Mouse (Mus musculus): ENCODE results near the gene Tcf20. TPM values are rescaled to one million over a fixed set of nuclear protein-coding genes. Genes with fewer than 3 reads are reported as not detected.

Tcf20 gene
- polyA plus RNA-seq, 1 experiment from 2014 or later = 8.1 TPM

DNA sequence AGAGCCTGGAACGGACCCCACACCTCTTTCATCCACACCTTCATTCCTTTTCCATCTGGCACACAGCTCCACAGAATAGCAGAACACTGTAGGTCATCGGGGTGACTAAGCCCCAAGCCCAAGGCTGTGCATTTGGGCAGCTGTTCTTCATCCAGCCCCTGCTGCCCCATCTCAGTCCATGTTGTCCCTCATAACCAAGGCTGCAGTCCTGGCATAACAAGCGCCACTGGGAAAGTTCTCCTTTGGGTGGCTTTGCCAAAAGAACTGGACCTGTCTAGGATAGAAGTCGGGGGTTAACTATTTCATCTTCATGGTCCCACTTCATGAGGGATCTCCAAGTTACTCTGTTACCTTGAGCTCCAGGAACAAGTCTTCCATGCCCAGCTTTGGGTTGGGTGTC is 77.9 kb downstream of the Tcf20 start:
- DNase-seq (ENCODE audit: low spot score) = no peak
- Histone ChIP-seq H3K4me3 (no peak overlapping the region), H3K27me3 (ENCODE audit: low read depth, poor library complexity, severe bottlenecking) (peaks cover 55% of the 10 kb centered on the region), H3K9me3 (replicated peaks) (no peaks in the 10 kb centered on the region), H3K4me1 (peaks cover 72% of the 10 kb centered on the region), H3K27ac (no peak overlapping the region), H3K36me3 (no peaks in the 10 kb centered on the region)
- 78% methylated on average over 4 of the region's 4 CpGs for WGBS

GRCm38 (mm10) chr15:82908521-82908920 is 79.2 kb downstream of the Tcf20 start:
- Histone ChIP-seq H3K27me3 (ENCODE audit: low read depth, poor library complexity, severe bottlenecking) (peaks cover 50% of the 10 kb centered on the region), H3K36me3 (no peaks in the 10 kb centered on the region), H3K4me3 (no peak overlapping the region), H3K4me1 (peaks cover 75% of the 10 kb centered on the region), H3K27ac (no peak overlapping the region), H3K9me3 (replicated peaks) (no peaks in the 10 kb centered on the region)
- peak; percentile 28 for DNase-seq (ENCODE audit: low spot score)
- 44% methylated on average over 2 of the region's 2 CpGs for WGBS

- Histone ChIP-seq H3K27me3 (ENCODE audit: low read depth, poor library complexity, severe bottlenecking) (peaks cover 50% of the 10 kb centered on the region), H3K4me1 (peaks cover 80% of the 10 kb centered on the region), H3K36me3 (no peaks in the 10 kb centered on the region), H3K27ac (no peak overlapping the region; the same call in 1 of the 2 replicates), H3K4me3 (no peak overlapping the region), H3K9me3 (replicated peaks) (no peaks in the 10 kb centered on the region)
- 84% methylated on average over 5 of the region's 5 CpGs for WGBS
- DNase-seq (ENCODE audit: low spot score) = no peak
Measured at GRCm38 (mm10) chr15:82907306-82907705, 80.4 kb downstream of the Tcf20 start.

GRCm38 (mm10) chr15:82906574-82907061 is 81.1 kb downstream of the Tcf20 start:
- H3K27ac ChIP-seq = peak overlapping the region; percentile 3; the same call in 1 of the 2 replicates
- H3K4me3 ChIP-seq = no peak overlapping the region
- H3K4me1 ChIP-seq = peaks cover 80% of the 10 kb centered on the region
- DNase-seq (ENCODE audit: low spot score) = peak; percentile 43
- no peaks in the 10 kb centered on the region for H3K9me3 ChIP-seq (replicated peaks)
- no peaks in the 10 kb centered on the region for H3K36me3 ChIP-seq
- 76% methylated on average over 7 of the region's 7 CpGs for WGBS
- peaks cover 47% of the 10 kb centered on the region for H3K27me3 ChIP-seq (ENCODE audit: low read depth, poor library complexity, severe bottlenecking)

DNA sequence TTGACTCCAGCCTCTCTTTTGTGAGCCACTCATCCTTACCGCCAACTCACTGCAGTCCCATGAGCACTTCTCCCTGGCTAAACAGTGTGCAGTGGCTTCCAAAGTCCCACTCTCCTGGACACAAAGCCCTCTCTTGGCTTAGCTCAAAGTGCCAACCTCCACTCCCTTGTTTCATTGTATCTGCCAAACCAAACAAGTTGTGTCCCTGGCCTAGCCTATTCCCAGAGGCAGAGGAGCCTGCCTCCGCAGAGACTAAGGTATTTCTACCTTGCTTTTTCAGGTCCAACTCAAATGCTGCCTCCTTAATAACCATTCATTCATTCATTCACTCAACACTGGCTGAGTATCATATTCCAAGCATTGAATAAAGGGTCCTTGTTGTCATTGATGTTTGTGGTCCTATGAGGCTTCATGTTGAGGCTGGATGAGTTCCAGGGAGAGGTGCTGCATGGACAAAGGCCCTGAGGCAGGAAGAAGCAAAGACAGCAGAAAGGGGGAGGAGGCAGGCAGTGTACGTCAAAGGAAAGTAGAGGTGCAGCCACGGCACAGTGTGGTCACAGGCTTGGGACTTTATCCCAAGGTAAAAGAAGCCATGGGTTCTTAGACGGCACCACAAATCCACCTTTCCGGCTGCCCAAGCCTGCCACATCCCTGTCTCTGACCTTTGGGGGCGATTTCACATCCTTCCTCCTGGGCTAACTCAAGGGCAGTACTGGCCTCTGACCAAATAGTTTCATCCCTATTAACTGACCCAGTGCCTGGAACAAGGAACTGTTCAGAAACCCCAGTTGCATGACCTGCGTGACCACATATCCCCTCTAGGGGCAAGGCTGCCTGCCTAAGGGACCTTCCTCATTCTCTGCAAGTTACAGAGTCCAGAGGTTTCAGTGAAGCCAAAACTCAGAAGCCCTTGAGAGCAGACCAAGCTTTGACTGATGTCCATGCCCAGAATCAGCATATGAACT is 82.0 kb downstream of the Tcf20 start:
- DNase-seq (ENCODE audit: low spot score) = peak; percentile 34
- Histone ChIP-seq H3K27ac (no peak overlapping the region), H3K27me3 (ENCODE audit: low read depth, poor library complexity, severe bottlenecking) (peaks cover 38% of the 10 kb centered on the region), H3K9me3 (replicated peaks) (no peaks in the 10 kb centered on the region), H3K4me1 (peaks cover 80% of the 10 kb centered on the region), H3K4me3 (no peak overlapping the region), H3K36me3 (no peaks in the 10 kb centered on the region)
- 77% methylated on average over 8 of the region's 8 CpGs for WGBS

- H3K36me3 ChIP-seq = no peaks in the 10 kb centered on the region
- no peaks in the 10 kb centered on the region for H3K9me3 ChIP-seq (replicated peaks)
- no peak overlapping the region for H3K4me3 ChIP-seq
- 50% methylated on average over 7 of the region's 7 CpGs for WGBS
- no peak for DNase-seq (ENCODE audit: low spot score)
- no peak overlapping the region for H3K27ac ChIP-seq
- H3K4me1 ChIP-seq = peaks cover 78% of the 10 kb centered on the region
- H3K27me3 ChIP-seq (ENCODE audit: low read depth, poor library complexity, severe bottlenecking) = peaks cover 26% of the 10 kb centered on the region
Measured at GRCm38 (mm10) chr15:82904526-82904925, 83.1 kb downstream of the Tcf20 start.

GRCm38 (mm10) chr15:82902521-82902920 is 85.2 kb downstream of the Tcf20 start:
- no peak overlapping the region for H3K4me3 ChIP-seq
- H3K4me1 ChIP-seq = peaks cover 74% of the 10 kb centered on the region
- peak; percentile 30 for DNase-seq (ENCODE audit: low spot score)
- peaks cover 20% of the 10 kb centered on the region; the same call in 1 of the 2 replicates for H3K27me3 ChIP-seq (ENCODE audit: low read depth, poor library complexity, severe bottlenecking)
- no peak overlapping the region for H3K27ac ChIP-seq
- no peaks in the 10 kb centered on the region for H3K36me3 ChIP-seq
- WGBS = 34% methylated on average over 4 of the region's 4 CpGs
- H3K9me3 ChIP-seq (replicated peaks) = no peaks in the 10 kb centered on the region

- Histone ChIP-seq H3K36me3 (no peaks in the 10 kb centered on the region), H3K27me3 (ENCODE audit: low read depth, poor library complexity, severe bottlenecking) (peaks cover 20% of the 10 kb centered on the region; the same call in 1 of the 2 replicates), H3K9me3 (replicated peaks) (no peaks in the 10 kb centered on the region), H3K4me1 (peaks cover 65% of the 10 kb centered on the region), H3K27ac (peak overlapping the region; percentile 51), H3K4me3 (no peak overlapping the region)
- peak; percentile 31 for DNase-seq (ENCODE audit: low spot score)
- WGBS = 23% methylated on average over 6 of the region's 6 CpGs
Measured at GRCm38 (mm10) chr15:82901306-82901705, 86.4 kb downstream of the Tcf20 start.

GRCm38 (mm10) chr15:82900331-82900730 is 87.3 kb downstream of the Tcf20 start:
- Histone ChIP-seq H3K36me3 (no peaks in the 10 kb centered on the region), H3K4me1 (peaks cover 58% of the 10 kb centered on the region), H3K9me3 (replicated peaks) (no peaks in the 10 kb centered on the region), H3K4me3 (peak overlapping the region; percentile 99), H3K27me3 (ENCODE audit: low read depth, poor library complexity, severe bottlenecking) (peaks cover 20% of the 10 kb centered on the region; the same call in 1 of the 2 replicates), H3K27ac (peak overlapping the region; percentile 97)
- no peak for DNase-seq (ENCODE audit: low spot score)
- 41% methylated on average over 3 of the region's 3 CpGs for WGBS

DNA sequence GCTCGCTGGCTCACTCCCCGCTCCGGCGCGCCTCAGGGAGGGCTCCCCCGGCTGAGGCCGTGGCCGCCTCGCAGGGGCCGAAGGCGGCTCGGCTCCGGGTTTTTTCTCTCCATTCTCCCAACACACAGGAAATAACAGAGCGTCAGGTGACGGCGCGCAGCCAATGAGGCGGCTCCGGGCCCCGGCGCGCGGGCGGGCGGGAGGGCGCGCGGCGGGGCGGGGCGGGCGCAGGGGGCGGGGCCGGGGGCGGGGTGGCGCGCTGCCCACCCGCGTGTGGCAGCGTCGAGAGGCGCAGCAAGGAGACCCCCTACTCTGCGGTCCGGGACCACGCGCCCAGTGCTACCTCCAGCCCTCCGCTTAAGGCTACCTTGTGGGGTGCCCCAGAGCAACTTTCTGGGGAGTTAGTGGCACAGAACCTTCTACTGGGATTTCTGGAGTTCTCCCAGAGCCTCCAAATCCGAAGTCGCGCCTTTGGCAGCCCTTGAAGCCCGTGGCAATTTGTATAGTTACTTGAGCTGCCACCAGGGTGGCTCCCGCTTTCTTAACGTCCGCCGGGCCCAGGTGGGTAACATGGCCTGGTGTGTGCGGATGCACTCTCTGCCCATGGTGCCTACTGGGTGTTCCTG is 87.9 kb downstream of the Tcf20 start:
- DNase-seq (ENCODE audit: low spot score) = peak; percentile 93
- Histone ChIP-seq H3K27ac (peak overlapping the region; percentile 97), H3K9me3 (replicated peaks) (no peaks in the 10 kb centered on the region), H3K4me1 (peaks cover 54% of the 10 kb centered on the region), H3K4me3 (peak overlapping the region; percentile 99), H3K27me3 (ENCODE audit: low read depth, poor library complexity, severe bottlenecking) (peaks cover 20% of the 10 kb centered on the region; the same call in 1 of the 2 replicates), H3K36me3 (no peaks in the 10 kb centered on the region)
- WGBS = 2% methylated on average over 29 of the region's 56 CpGs

DNA sequence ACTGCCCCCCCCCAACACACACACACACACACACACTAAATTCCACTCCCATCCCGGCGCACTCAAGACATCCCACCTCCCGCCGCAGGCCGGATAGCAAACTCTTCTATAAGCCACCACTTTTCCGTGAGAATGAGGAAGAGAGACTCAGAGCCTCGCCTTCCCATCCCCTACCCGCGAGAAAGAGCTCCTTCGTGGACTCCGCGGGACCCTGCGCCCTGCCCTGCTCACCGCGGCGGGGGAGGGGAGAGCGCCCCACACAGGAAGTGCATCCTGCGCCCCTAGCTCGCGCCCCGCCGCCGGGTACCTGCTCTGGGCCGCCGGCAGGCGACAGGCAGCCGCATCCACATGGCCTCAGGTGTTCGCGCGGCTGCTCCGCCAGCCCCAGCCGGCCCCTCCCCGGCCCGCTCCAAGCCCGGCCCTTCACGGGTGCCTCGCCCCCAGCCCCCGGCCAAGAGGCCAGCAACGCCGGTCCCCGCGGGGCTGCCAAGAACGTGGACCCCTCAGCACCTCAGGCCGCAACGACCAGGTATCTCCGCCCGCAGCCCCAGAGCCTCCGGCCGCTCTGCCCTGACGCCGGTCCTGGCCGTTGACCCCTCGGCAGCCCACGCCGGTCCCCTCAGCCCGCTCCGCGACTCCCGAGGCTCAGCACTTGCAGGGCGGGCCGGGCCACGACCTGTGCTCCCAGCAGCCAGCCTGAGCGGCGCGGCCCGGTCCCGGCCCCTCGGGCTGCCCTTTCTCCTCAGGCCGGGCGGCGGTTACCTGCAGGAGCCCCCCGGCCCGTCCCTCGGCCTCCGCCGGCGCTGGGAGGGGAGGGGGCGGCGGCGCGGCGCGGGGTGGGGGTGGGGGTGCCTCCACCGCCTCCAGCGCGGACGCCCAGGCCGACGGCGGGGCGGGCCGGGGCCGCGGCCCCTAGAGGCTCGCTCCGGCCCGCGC is 88.7 kb downstream of the Tcf20 start:
- Histone ChIP-seq H3K36me3 (no peaks in the 10 kb centered on the region), H3K9me3 (replicated peaks) (no peaks in the 10 kb centered on the region), H3K27me3 (ENCODE audit: low read depth, poor library complexity, severe bottlenecking) (peaks cover 20% of the 10 kb centered on the region; the same call in 1 of the 2 replicates), H3K4me1 (peaks cover 53% of the 10 kb centered on the region), H3K27ac (peak overlapping the region; percentile 97), H3K4me3 (peak overlapping the region; percentile 99)
- WGBS = under 1% methylated on average over 97 of the region's 98 CpGs
- DNase-seq (ENCODE audit: low spot score) = peak; percentile 75

DNA sequence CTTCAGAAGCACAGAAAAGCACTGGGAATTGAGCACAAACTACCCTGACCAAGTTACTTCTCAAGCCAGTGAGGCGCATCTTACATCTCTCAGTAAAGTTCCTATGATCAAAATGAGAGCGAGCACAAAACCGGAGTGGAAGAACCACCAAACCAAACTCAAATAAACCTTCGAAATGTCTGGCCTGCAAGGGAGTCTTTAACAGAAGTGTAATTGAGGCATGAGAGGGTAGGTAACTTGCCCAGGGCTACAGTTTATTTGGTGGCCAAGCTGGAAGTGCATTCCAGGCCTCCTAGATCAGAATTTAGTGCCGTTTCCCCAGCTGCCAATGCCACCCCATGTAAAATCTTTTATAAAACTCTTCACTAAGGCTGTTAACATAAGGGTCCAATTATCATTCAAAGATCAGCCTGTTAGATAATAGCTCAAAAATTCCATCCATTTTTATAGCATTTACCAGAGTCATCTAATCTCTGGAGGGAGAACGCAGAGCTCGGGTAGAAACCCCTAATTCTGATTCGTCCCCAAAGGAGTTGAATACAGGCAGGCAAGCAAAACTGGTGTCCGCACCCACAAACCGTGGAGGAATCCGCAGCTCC is 89.4 kb downstream of the Tcf20 start:
- H3K4me3 ChIP-seq = peak overlapping the region; percentile 99
- H3K36me3 ChIP-seq = no peaks in the 10 kb centered on the region
- H3K27ac ChIP-seq = peak overlapping the region; percentile 97
- H3K9me3 ChIP-seq (replicated peaks) = no peaks in the 10 kb centered on the region
- WGBS = 20% methylated on average over 11 of the region's 11 CpGs
- H3K27me3 ChIP-seq (ENCODE audit: low read depth, poor library complexity, severe bottlenecking) = peaks cover 13% of the 10 kb centered on the region; the same call in 1 of the 2 replicates
- peak; percentile 32 for DNase-seq (ENCODE audit: low spot score)
- H3K4me1 ChIP-seq = peaks cover 51% of the 10 kb centered on the region

Measured in limb, embryonic 10.5 days (tissue).